Mouse (Mus musculus) liver, embryonic 14.5 days (tissue): ENCODE measurements around the gene Ajap1.

Experiments
- CTCF ChIP-seq: IDR thresholded peaks from 2 replicates; pipeline ENCODE4 v1.5.1; 2016; ENCODE audit warnings: antibody characterized with exemption, low read depth, control low read depth
- EP300 ChIP-seq: IDR thresholded peaks from 2 replicates; pipeline ENCODE4 v1.6.1; 2016; ENCODE audit warnings: antibody characterized with exemption, low read depth

GRCm38 (mm10) chr4:153374233-153374632 is 108.4 kb downstream of the Ajap1 start:
- TF ChIP-seq CTCF = no peak
- no peak for TF ChIP-seq EP300
